Mouse (Mus musculus) common myeloid progenitor, adult 5-6 weeks (primary cell): ENCODE measurements around the gene Dnajc2. TPM values are rescaled to one million over a fixed set of nuclear protein-coding genes. Genes with fewer than 3 reads are reported as not detected.

Experiments
- ATAC-seq: replicated peaks from 2 replicates; pipeline ENCODE4 v1.8.0; 2016; ENCODE audit warnings: low read depth, mild to moderate bottlenecking, moderate TSS enrichment, inconsistent platforms; ENCODE audit not compliant: poor library complexity, severe bottlenecking
- total RNA-seq: library from RNA; stranded (forward); fragments of 200-1000, 187-1606 nt; gene quantifications from 2 replicates; pipeline ENCODE4 v1.2.3, GENCODE M21; 2017

Dnajc2 gene
- 203 and 206 TPM in 2 replicates for total RNA-seq

DNA sequence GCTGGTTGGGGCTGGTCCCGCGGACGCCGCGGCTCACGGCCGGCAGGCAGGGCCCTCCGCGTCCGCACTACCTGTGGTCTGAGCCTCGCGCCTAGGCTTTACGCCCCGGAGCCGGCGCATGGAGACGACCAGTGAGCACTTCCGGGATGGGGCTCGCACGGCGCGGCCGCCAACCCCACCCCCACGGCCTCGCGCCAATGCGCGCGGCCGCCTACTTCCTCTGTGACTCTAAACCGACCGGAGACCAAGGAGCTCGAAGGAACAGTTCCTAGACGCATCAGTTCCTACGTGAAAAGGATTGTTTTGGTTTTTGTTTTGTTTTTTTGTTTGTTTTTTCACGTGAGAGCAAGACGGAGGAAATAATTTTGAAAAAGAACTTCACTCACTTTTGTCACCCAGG lies at the start of gene Dnajc2, which contains the start of gene Psmc2:
Gene Dnajc2 (minus strand): TSS at position 199 of the 400 bp plus-strand sequence.
Gene Psmc2 (plus strand): TSS at position 231 of the 400 bp plus-strand sequence.
- peak; percentile 76 for ATAC-seq

DNA sequence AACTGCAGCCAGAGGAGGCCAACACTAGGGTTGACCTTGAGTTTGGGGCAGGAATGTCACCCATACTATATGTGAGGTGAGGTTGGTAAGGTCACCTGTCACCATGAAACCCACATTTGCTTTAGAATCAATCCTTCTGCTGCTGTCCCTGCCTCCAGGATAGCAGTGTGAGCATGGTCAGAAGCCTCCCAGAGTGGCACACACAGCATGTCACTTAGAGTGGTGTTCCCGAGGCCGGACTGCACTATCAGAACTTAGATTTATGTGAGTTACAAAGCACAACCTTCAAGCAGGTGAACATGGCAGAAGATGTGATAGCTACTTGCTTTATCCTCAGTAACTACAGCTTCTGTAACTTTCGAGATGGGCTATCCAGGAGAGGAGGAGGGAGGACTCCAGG lies 46.7 kb upstream of the Dnajc2 start:
- no peak for ATAC-seq

DNA sequence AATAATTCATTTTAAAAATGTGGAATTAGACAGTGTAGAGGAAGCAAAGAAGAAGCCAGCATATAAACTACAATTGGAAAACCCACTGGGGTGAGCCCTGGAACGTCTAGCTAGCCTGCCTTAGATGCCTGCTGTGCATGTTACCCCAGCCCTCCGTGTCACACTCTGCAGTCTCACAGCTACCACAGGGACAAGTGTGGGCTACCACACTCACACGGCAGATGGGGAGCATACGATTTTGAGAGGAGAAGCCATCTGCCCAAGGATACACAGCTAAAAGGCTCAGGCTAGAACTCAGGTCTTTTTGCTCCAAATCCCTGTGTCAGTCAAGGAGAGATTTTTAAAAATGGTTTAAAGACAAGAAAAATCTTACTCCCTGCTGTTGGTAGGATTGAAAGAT lies 43.8 kb upstream of the Dnajc2 start:
- no peak for ATAC-seq

DNA sequence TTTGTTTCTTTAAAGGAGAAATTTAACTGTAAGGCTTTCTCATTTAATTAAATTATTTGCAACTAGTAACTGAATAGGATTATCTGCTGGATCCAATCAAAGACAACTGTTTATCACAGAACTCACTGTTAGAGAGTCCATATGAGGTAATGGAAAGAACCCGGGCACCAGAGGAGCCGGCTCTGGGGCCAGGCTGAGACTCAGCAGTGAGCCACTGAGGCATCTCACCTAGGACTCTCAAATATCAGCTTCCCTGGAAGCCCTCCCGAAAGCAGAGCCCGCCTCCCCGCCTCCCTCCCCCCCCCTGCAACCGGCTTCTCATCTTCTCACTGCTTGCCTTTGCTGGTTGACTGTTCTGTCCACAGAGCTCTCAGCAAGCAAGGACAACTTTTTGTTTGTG lies 42.6 kb upstream of the Dnajc2 start:
- no peak for ATAC-seq

DNA sequence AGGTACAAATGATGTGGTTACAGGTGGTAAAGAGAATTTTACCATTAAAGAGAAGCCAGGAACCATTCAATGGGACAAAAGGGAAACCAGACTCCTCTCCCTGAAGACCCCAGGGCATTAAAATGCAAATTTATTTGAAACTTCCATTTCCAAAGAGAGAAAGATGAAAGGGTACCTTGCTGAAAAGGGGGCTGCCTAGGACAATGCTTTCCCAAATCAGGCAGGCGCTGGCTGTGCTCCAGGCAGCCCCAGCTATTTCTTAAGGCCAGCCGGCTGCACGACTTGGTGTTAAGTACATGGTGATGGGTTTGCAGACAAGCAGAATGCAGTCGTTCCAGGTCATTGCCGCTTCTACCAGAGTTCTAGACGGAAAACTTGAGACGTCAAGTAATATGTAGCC lies 41.3 kb upstream of the Dnajc2 start:
- no peak for ATAC-seq

DNA sequence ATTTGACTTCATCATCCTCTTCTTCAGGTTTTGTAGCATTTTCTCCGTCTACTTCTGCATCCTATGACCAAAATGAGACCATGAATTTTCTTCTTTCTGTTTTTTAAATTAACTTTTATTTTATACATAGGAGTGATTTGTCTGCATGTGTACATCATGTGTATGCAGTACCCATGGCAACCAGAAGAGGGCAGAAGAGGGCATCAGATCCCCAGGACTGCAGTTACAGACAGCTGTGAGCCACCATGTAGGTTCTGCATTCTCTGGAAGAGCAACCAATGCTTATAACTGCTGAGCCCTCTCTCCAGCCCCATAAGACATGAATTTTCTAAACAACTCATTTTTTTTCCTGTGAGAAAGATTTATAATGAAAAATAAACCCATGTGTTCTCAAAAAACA lies 28.9 kb upstream of the Dnajc2 start:
- 0 out of 2 replicates have a peak, but pooled peaks have one; percentile 52 for ATAC-seq

DNA sequence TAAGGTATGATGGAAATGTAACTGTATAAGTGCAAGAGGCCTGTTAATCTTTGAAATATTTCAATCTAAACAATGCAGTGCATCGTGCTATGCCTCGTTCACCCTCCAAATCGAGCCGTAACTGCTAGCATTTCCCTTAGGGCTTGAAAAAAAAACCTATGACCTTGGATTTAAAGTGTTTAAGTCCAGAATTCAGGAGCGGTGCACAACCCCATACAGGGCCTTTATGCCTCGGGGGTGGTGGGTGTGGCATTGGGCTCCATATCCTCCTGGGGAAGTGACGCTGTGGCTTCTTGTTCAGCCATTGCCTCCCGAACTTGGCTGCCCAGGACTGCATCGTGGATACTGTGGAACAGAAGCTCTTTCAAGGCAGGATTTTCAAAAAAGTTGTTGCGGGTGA lies 25.9 kb upstream of the Dnajc2 start:
- no peak for ATAC-seq

DNA sequence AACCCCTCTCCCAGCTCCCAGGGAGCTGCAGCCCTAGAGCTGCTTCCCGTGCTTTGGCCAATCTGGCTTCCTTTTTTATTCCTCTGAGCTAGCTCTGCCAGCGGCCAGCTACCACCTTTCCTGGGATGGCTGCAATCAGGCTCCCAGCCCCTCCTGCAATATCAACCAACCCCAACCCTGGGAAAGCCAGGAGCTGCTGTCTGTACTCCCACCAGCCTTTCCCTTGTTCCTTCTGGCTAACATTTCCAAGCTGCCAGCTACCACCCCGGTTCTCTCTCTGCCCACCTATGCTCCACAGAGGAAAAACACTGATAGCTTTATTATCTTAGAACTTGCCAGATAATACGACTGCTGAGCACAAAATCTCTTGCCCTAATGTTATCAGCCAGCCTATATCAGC lies 19.8 kb upstream of the Dnajc2 start:
- ATAC-seq = no peak

DNA sequence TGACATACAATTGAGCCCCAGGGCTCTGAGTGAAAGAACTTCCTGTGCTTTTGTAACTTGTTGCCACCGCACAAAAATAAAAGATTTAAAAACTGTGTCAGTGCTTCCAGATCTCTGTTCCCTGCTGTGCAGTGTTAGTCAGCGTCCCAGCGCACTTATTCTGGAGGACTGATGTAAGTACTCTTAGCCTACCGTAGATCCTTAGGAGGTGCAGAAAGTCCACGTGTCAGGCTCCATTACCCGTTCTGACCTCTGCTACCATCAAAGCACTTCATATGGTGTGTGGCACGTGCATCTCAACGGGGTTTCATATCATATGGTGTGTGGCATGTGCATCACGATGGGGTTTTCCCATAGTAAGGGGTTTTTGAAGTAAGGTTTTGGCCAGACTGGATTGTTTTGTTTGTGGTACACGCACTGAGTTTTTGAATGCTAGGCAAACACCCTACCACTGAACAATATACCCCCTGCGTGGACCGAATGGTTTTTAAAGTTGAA lies 18.7 kb upstream of the Dnajc2 start:
- ATAC-seq = no peak

DNA sequence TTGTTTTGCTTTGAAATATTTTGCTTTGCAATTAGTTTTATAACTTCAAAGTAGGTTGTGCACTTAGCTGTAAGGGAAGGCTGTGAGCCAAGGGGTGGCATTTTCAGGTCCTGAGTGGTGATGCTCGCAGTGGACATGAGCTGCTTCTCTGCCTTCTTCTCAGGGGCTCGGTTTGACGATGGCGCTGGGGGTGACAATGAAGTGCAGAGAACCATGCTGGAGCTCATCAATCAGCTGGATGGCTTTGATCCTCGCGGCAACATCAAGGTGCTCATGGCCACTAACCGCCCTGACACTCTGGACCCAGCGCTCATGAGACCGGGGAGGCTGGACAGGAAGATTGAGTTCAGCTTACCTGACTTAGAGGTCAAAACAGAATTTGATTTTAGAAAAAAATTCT lies 17.9 kb upstream of the Dnajc2 start:
- no peak for ATAC-seq

DNA sequence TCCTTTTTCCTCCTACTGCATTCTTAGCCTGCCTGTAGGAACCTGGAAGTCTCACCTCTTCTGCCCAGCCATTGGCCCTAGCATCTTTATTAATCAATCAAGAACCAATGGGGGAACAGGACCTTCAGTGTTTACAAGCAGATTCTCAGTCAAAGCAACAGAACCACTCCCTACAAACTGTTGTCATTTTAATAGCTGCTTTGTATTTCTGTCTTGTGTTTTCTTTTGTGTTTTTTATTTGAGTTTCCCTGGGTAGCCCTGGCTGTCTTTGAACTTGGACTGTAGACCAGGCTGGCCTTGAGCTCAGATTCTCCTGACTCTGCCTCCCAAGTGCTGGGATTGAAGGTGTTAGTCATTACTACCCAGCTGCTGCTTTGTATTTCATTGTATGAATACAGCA lies 7.1 kb upstream of the Dnajc2 start:
- no peak for ATAC-seq

DNA sequence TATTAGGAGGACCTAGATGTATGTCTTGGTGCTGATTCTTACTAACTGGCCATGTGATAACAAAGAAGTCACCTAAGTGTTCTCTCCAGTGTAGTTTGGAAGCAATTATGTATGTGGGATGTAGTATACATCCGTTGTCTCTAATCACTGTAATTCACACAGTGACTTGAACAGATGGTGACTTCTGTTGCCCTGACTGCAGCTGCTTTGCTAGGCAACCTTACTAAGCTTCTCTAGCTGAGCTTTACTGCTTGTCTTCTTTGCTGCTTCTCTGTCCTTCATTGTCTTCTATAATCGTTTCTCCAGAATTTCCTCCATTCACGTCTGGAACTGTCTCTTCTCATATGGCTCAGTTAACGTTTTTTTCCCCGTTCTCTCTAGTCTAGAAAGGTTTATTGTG lies 4.0 kb upstream of the Dnajc2 start:
- no peak for ATAC-seq

DNA sequence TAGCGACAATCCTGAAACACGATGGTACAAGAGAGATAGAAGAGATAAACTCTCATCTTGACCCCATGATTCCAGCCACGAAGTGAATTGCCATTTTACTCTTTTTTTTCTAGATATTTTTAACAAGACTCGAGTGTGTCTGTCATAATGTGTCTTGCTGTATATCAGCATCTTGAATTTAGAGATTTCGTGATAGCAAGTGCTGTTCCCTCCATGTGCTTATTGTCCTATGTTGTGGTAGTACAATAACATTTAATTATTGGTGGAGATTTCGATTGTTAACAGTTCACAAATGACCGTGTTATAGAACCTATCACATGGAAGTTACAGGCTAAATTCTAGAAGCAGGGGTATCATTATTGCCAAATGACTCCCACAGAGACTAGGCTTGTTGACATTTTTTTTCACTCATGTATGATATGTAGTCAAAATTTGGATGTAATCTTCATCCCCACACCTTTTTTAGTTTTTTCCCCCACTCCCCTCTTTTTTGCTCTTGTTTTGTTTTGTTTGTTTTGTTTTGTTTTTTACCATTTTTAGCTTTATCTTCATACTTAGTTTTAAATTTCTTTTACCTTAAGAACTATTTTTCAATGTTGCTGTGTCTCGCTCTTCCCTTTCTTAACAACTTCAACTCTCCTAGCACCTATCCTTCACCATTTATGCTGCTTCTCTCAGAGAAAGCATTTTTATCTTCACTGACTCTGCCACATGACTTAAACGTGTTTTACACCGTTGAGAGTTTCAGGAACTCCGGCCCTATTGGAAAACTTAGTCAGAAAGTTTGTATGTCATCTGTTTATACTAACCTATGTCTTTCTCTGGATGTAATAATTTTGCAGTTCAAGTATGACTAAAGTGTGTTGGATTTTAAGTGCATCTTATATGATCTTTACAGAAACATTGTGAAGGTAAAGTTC lies 2.4 kb upstream of the Dnajc2 start:
- no peak for ATAC-seq

DNA sequence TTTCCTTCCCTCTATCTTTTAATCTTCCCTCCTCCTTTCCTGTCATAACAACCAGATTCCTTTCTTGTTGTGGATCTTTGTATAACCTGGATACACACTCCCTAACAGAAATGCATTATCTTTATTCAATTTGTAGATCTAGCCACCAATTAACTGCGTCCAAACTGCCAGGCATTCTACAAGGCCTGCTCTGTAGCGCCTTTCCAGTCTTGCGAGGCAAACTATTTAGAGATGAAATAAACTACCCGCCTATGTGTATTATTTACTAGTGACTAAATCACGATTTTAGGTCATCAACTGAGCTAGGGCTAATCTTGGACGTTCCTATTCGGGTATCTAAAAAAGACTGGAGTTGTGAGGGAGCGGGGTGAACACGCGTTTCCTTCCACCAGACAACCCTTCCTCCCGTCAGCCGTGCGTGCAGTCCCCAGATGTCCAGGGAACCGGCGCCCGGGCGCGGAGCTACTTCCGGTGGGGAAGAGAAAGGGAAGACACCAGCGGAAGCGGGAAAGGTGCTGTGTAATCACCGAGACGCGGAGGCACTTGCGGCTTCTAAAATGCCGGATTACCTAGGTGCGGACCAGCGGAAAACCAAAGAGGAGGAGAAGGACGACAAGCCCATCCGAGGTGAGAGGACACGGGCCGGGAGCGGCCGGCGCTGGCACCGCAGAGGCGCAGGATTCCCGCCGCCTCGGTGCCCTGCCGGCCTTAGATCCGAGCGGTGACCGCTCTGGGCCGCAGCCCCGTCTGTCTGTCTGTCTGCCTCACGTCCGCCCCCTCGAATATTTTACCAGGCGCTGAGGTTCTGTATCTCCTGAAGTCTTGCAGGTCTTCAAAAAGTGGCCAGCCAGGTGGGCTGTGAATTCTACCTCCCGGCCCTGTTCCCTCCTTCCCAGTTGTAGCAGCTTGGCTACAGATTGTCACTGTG lies 1.5 kb upstream of the Dnajc2 start:
- peak; percentile 82 for ATAC-seq

DNA sequence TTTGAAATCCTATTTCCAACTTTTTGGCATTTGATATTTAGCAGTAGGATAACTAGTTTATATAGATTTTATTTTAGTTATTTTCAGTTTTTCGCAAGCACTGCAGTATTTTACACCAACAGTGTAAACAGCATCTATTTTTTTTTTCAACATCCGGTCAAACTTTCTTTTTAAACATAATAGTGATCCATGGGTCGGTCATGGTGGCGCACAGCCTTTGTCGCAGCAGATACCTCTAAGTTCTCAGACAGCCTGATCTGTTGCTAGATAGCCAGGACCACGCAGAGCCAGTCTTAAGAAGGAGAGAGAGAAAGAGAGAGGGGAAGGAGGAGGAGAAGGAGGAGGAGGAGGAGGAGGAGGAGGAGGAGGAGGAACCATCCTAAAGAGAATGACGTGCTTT lies 725 bp upstream of the Dnajc2 start:
- ATAC-seq = no peak

DNA sequence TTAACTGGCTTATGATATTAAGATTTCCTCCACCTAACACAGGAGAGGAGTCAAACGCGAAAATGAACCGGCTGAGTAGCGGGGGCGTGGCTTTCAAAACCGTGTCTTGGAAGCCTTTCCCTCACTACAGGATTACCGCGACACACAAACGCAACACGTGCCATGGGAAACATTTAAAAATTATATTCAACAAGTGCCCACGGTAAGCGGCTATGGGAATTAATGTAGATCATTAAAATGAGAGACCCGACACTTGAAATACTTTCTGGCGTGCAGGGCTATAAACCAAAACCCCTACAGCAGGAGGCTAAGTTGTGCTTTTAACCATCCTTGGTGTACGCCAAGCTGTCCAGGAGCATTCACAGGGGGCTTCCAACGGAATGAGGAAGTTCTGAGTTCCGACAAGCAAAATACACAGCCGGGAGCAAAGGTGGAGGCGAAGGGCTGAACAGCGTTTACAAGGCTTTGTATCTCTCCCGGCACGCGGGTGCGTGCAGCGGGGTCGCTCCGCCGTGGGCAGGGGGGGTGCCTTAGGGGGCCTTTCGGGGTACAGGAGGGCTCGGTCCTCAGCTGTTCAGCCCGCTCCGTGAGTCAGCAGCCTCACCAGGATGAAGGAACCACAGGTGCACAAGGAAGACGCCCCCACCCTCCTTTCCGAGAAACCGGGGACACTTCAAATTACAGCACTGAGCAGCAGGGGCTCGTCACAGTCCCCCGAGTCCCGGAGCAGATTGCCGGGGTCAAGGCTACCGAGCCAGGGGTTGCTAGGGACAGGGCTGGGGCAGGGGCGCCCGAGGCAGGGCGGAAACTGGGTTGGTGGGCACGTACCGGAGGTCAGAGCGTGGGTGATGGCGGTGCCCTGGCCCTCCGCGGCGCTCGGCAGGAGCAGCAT lies 644 bp downstream of the Dnajc2 start:
- ATAC-seq = peak; percentile 34

DNA sequence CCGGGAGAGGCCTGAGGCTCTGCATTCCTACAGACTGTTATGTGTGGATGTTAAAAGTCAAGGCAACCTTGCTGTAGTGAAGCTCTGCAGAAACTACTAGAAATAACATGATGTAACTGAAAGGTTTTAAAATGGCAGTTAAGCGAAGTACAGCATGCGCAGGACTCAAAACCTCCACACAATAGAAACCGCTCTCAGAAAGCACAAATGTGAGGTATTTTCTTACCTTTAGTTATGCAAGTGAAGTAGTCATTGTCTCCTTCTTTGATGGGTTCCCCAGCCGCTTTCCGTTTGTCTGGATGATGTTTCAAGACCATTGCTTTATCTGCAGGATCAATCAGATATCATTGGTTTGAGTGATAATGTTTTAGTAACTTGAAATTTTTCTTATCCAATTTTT lies 8.6 kb downstream of the Dnajc2 start:
- no peak for ATAC-seq

DNA sequence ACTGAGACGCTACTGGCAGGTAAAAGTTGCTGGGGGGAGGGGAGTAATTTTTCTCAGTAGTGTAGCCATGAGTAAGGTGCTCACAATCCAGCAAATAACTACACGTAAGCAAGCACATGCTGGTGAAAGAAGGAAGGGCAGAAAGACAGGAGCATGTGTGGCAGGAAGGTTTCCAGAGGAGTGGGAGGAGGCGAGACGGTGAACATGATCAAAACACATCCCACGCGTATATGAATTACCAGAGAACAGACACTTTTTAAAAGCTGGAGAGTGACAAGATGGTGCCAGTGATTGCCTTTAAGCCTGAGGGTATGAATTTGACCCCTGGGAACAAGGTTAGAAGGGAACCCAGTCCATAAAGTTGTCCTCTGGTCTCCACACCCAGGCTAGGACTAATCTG lies 15.2 kb downstream of the Dnajc2 start:
- no peak for ATAC-seq

DNA sequence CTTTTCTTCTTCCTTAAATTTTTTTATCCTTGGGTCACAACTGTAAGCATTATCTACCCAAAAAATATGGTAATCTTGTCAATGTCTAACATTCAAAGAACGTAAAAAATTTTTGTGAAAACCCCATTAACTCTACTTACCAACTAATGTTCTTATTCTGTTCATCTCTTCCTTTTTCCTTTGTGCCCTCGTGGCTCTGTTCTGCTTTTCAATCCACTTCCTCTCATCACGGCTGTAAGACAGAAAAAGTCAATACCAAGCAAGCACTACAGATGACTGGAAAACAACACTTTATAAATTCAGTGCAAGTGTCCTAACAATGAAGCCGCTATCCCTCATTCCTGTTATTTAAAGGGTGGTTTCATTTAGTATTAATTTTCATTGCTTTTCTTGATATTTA lies 16.5 kb downstream of the Dnajc2 start:
- ATAC-seq = no peak

DNA sequence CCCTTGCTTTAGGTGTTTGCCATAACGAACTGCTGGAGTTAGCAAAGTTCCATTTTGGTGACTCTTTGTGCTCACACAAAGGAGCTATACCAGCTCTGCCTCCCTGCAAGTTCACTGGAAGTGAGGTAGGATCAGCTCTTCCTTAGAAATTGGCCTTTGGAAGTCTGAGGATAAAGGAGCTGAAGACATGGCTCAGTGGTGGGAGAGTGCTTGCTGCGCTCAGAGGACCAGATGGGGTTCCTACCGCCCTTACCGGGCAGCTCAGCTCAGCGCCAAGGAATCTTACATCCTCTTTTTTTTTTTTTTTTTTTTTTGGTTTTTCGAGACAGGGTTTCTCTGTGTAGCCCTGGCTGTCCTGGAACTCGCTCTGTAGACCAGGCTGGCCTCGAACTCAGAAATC lies 39.1 kb downstream of the Dnajc2 start:
- ATAC-seq = no peak
